Mouse (Mus musculus): ENCODE measurements around the gene Lmcd1. TPM values are rescaled to one million over a fixed set of nuclear protein-coding genes. Genes with fewer than 3 reads are reported as not detected.
A peak's percentile ranks its signal among the peaks of the same experiment; 100 is the strongest.

Lmcd1 gene
- total RNA-seq, 2 experiments from 2014 or later: 6.9 to 9.6 TPM

- no peak for TF ChIP-seq CTCF (IDR thresholded peaks at IDR 0.05)
- intact Hi-C loops (cut with DNase I): no loop called here
- H3K27ac ChIP-seq: no peak overlapping the region
- DNase-seq (ENCODE audit: extremely low spot score in 1 of 2, low spot score in 2 of 2): no peak
- no peak overlapping the region for H3K4me3 ChIP-seq
Measured at GRCm38 (mm10) chr6:112325213-112325612, 51.7 kb downstream of the Lmcd1 start.

GRCm38 (mm10) chr6:112327793-112328192 lies 54.2 kb downstream of the Lmcd1 start:
- no peak for DNase-seq (ENCODE audit: extremely low spot score in 1 of 2, low spot score in 2 of 2)
- no peak for TF ChIP-seq CTCF (IDR thresholded peaks at IDR 0.05)
- H3K27ac ChIP-seq: no peak overlapping the region
- intact Hi-C loops (cut with DNase I): no loop called here
- no peak overlapping the region for H3K4me3 ChIP-seq

GRCm38 (mm10) chr6:112330520-112331222 lies 57.1 kb downstream of the Lmcd1 start:
- Histone ChIP-seq H3K27ac (no peak overlapping the region), H3K4me3 (no peak overlapping the region)
- no peak for DNase-seq (ENCODE audit: extremely low spot score in 1 of 2, low spot score in 2 of 2)
- TF ChIP-seq CTCF (IDR thresholded peaks at IDR 0.05): no peak
- intact Hi-C loops (cut with DNase I): no loop called here

GRCm38 (mm10) chr6:112331223-112331598 lies 57.7 kb downstream of the Lmcd1 start:
- Histone ChIP-seq H3K4me3 (no peak overlapping the region), H3K27ac (no peak overlapping the region)
- DNase-seq (ENCODE audit: extremely low spot score in 1 of 2, low spot score in 2 of 2): no peak
- no peak for TF ChIP-seq CTCF (IDR thresholded peaks at IDR 0.05)
- intact Hi-C loops (cut with DNase I): no loop called here

- intact Hi-C loops (cut with DNase I): no loop called here
- no peak overlapping the region for H3K4me3 ChIP-seq
- DNase-seq (ENCODE audit: extremely low spot score in 1 of 2, low spot score in 2 of 2): no peak
- no peak overlapping the region for H3K27ac ChIP-seq
- no peak for TF ChIP-seq CTCF (IDR thresholded peaks at IDR 0.05)
Measured at GRCm38 (mm10) chr6:112333930-112334329, 60.4 kb downstream of the Lmcd1 start.

- Histone ChIP-seq H3K4me3 (no peak overlapping the region), H3K27ac (no peak overlapping the region)
- no peak for TF ChIP-seq CTCF (IDR thresholded peaks at IDR 0.05)
- no peak for DNase-seq (ENCODE audit: extremely low spot score in 1 of 2, low spot score in 2 of 2)
- intact Hi-C loops (cut with DNase I): no loop called here
Measured at GRCm38 (mm10) chr6:112337667-112338066, 64.1 kb downstream of the Lmcd1 start.

GRCm38 (mm10) chr6:112339016-112339415 lies 65.5 kb downstream of the Lmcd1 start:
- intact Hi-C loops (cut with DNase I): no loop called here
- H3K4me3 ChIP-seq: no peak overlapping the region
- no peak for DNase-seq (ENCODE audit: extremely low spot score in 1 of 2, low spot score in 2 of 2)
- no peak for TF ChIP-seq CTCF (IDR thresholded peaks at IDR 0.05)
- H3K27ac ChIP-seq: no peak overlapping the region

- Histone ChIP-seq H3K27ac (no peak overlapping the region), H3K4me3 (no peak overlapping the region)
- intact Hi-C loops (cut with DNase I): no loop called here
- no peak for DNase-seq (ENCODE audit: extremely low spot score in 1 of 2, low spot score in 2 of 2)
- TF ChIP-seq CTCF (IDR thresholded peaks at IDR 0.05): no peak
Measured at GRCm38 (mm10) chr6:112350452-112350851, 76.9 kb downstream of the Lmcd1 start.

GRCm38 (mm10) chr6:112359341-112359740 lies 85.8 kb downstream of the Lmcd1 start:
- H3K27ac ChIP-seq: no peak overlapping the region
- intact Hi-C loops (cut with DNase I): no loop called here
- no peak for TF ChIP-seq CTCF (IDR thresholded peaks at IDR 0.05)
- no peak overlapping the region for H3K4me3 ChIP-seq
- no peak for DNase-seq (ENCODE audit: extremely low spot score in 1 of 2, low spot score in 2 of 2)

GRCm38 (mm10) chr6:112360676-112361075 lies 87.1 kb downstream of the Lmcd1 start:
- H3K4me3 ChIP-seq: no peak overlapping the region
- DNase-seq (ENCODE audit: extremely low spot score in 1 of 2, low spot score in 2 of 2): no peak
- intact Hi-C loops (cut with DNase I): no loop called here
- no peak for TF ChIP-seq CTCF (IDR thresholded peaks at IDR 0.05)
- peak overlapping the region; percentile 48 for H3K27ac ChIP-seq

GRCm38 (mm10) chr6:112362349-112362958 lies 88.9 kb downstream of the Lmcd1 start:
- peak; percentile 79 for TF ChIP-seq CTCF (IDR thresholded peaks at IDR 0.05)
- H3K27ac ChIP-seq: no peak overlapping the region
- H3K4me3 ChIP-seq: no peak overlapping the region
- intact Hi-C loops (cut with DNase I): loop anchor here (1.0 kb wide), 1 partner anchor 155 kb away; no protein-coding TSS in a partner anchor
- DNase-seq (ENCODE audit: extremely low spot score in 1 of 2, low spot score in 2 of 2): peak; percentile 73 to 80

- Histone ChIP-seq H3K4me3 (no peak overlapping the region), H3K27ac (no peak overlapping the region)
- intact Hi-C loops (cut with DNase I): loop anchor here (2.0 kb wide), 1 partner anchor 120 kb away; no protein-coding TSS in a partner anchor
- peak; percentile 28 to 30 for DNase-seq (ENCODE audit: extremely low spot score in 1 of 2, low spot score in 2 of 2)
- peak; percentile 67 for TF ChIP-seq CTCF (IDR thresholded peaks at IDR 0.05)
Measured at GRCm38 (mm10) chr6:112364581-112364980, 91.0 kb downstream of the Lmcd1 start.

GRCm38 (mm10) chr6:112365294-112365693 lies 91.7 kb downstream of the Lmcd1 start:
- Histone ChIP-seq H3K4me3 (no peak overlapping the region), H3K27ac (no peak overlapping the region)
- intact Hi-C loops (cut with DNase I): loop anchor here (2.0 kb wide), 1 partner anchor 120 kb away; no protein-coding TSS in a partner anchor
- TF ChIP-seq CTCF (IDR thresholded peaks at IDR 0.05): no peak
- no peak for DNase-seq (ENCODE audit: extremely low spot score in 1 of 2, low spot score in 2 of 2)
